Mouse (Mus musculus): ENCODE results near the gene Stim1.

Gene Stim1

DNA sequence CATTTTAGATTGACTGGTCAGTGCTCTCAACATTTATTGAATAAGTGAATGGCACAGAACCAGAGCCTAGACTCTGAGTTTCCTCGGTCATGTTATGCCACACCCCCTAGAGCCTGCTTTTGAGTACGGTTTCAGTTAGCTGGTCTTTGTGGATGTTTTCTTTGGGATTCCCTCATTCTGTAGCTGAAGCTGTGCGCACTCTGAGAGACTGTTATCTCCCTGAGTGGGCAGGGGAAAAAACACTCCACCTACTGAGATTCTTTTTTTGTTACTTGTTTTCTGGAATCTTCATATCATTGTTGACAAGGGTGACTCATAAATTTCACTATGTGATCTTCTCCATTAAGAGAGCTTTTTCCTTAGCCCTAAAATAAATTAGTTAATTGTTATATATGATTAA, 63.9 kb downstream of the Stim1 start:
- in situ Hi-C loops (cut with MboI; ENCODE audit: low pct_unique_long_range_greater_than_20kb in 1 of 2, low sequenced_read_pairs in 2 of 2, unreplicated experiment in 1 of 2) = no loop called here

DNA sequence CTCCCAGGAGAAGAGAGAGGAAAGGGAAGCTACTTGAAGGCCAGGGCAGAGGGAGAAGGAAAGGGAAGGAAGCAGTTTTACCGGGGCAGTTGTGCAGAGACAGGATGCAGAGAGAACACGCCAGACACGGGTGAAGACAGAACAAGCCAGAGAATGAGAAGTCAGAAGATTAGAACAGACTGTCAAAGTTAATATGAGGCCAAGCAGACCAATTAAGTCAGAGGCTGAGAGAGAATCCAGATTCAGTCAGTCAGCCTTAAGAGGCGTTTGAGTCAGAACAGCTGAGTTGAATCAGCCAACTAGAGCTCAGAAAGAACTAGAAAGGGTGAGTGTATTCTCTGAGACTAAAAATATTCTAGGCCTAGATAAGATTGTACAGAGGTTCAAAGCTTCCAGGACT, 66.1 kb downstream of the Stim1 start:
- in situ Hi-C loops (cut with MboI; ENCODE audit: low pct_unique_long_range_greater_than_20kb in 1 of 2, low sequenced_read_pairs in 2 of 2, unreplicated experiment in 1 of 2) = no loop called here

DNA sequence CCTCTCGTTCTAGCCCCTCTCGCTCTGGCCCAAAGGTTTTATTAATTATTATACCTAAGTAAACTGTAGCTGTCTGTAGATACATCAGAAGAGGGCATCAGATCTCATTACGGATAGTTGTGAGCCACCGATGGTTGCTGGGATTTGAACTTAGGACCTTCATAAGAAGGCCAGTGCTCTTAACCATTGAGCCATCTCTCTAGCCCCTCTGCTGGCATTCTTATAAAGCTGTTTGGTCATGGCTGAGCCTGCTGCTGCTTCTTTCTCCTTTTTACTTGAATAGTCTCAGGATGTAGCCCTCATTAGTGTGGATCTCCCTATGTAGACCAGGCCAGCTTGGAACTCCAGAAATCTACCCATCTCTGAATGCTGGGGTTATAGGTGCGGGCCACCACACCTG, 69.7 kb downstream of the Stim1 start:
- in situ Hi-C loops (cut with MboI; ENCODE audit: low pct_unique_long_range_greater_than_20kb in 1 of 2, low sequenced_read_pairs in 2 of 2, unreplicated experiment in 1 of 2) = no loop called here

DNA sequence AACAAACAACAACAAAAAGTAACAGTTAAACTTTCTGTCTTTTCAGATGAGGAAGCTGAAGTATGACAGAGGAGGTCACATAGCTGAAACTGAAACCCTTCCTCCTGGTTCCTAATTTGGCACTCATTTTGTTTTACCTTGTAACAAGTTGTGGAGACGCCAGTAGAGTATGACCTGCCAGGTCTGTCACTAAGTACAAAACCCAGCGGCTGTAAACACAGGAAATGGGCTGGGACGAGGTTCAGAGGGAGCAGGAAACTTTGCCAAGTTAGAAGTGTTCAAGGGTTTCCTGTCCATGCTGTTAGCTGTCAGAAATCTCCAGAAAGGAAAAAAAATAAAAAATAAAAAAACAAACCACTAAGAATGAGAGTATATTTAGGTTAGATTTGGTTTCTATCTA, 70.3 kb downstream of the Stim1 start:
- in situ Hi-C loops (cut with MboI; ENCODE audit: low pct_unique_long_range_greater_than_20kb in 1 of 2, low sequenced_read_pairs in 2 of 2, unreplicated experiment in 1 of 2) = no loop called here

DNA sequence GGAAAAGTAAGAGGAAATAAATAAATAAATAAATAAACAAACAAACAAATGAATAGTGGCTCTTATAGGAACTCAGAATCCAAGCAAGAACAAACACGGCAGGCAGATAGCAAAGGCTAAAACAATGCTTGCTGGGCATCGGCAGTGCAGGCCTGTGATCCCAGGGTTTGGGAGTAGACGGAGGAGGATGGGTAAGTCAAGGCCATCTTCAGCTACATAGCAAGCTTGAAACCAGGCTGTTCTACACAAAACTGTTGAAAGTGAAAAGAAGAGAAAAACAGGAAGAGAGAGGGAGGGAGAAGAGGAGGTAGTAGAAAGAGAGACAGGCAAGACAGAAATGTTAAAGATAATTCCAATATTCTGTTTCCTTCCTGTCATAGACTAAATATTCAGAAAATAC, 71.3 kb downstream of the Stim1 start:
- in situ Hi-C loops (cut with MboI; ENCODE audit: low pct_unique_long_range_greater_than_20kb in 1 of 2, low sequenced_read_pairs in 2 of 2, unreplicated experiment in 1 of 2) = no loop called here

DNA sequence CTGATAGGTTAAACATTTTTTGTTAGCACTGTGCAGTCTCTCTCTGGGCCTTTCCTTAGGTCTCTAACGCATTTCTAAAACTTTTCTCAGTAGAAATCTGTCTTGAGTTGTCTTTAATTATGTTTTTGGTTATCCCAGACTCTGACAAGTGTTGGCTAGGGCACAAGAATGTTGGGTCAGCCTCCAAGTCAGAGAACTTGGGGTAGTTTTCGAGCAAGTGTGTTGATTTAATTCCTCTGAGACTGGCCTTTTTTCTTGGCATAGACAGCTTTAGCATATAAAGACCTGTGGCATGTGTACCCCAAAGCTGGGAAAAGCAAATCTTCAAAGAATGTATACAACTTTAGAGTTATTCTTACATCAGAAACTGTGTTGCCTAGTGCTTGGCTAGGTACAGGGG, 78.3 kb downstream of the Stim1 start:
- in situ Hi-C loops (cut with MboI; ENCODE audit: low pct_unique_long_range_greater_than_20kb in 1 of 2, low sequenced_read_pairs in 2 of 2, unreplicated experiment in 1 of 2) = no loop called here

DNA sequence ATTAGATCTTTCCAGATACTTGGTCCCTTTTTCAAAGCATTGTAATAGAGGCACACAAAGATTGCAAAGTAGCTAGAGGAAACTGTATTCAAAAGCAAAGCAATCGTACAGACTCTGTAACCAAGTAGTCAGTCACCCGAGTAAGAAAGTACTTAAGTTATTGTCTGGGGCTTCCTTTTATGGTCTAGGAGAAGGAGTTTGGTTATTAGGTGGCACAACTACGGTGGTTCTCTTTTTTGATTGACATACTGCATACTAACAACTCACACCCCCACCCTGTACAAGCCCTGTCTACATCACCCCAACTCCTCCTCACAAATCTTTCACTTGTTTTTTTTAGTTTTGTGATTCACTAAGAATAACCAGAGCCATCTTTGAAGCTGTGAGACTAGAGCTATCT, 79.7 kb downstream of the Stim1 start:
- in situ Hi-C loops (cut with MboI; ENCODE audit: low pct_unique_long_range_greater_than_20kb in 1 of 2, low sequenced_read_pairs in 2 of 2, unreplicated experiment in 1 of 2) = no loop called here

DNA sequence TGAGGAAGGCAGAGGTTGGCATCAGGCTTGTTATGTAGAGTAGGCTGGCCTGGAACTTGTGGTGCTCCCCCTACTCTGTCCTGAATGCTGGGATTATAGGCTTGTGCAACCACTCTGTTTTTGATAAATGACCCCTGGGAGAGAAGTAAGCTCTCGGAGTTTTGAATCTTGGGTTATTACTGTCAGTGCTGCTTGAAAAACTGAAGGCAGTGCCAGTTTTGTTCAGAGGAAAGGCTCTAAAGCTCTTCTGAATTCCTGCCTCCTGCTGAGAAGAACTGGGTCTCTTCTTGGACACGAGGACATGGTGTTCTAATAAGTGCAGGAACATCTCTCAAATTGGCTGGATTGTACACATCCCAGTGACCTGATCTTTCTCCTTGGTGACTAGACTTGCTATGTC, 81.1 kb downstream of the Stim1 start:
- in situ Hi-C loops (cut with MboI; ENCODE audit: low pct_unique_long_range_greater_than_20kb in 1 of 2, low sequenced_read_pairs in 2 of 2, unreplicated experiment in 1 of 2) = no loop called here

DNA sequence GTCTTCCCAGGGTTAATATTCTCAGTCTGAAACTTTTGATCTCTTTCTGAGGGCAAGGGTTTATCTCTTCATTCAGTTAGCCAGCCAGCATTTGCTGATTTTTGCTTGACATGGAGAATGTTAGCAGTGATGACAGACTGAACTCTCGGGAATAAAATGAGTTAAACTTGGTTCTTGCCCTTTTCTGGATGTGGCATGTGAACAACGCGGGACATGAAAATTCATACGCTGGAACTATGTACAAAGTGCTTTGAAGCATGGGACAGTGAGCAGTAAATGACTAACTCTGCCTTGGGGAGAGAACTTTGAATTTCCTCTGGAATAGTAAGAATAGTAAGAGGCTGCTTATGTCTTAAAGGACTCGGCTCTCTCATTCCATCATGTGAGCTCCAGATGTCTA, 81.6 kb downstream of the Stim1 start:
- in situ Hi-C loops (cut with MboI; ENCODE audit: low pct_unique_long_range_greater_than_20kb in 1 of 2, low sequenced_read_pairs in 2 of 2, unreplicated experiment in 1 of 2) = no loop called here

DNA sequence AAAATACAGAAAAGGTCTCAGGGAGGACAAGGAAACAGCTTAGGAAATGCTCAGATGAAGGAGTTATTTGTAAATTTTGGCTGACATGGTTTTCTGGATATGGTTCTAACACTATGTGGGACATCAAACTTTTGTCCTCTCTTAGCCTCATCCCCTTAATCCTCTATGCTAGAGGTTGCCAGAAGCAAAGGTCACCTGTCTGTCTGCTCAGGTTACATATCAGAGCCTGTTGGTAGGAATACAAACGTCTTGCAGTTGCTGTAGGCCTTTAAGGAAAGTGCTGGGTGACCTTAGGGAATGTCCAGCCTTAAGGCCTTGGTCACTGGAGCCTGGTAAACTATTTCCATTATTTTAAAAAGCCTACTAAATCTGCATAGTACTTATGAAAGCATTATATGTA, 85.8 kb downstream of the Stim1 start:
- in situ Hi-C loops (cut with MboI; ENCODE audit: low pct_unique_long_range_greater_than_20kb in 1 of 2, low sequenced_read_pairs in 2 of 2, unreplicated experiment in 1 of 2) = no loop called here

DNA sequence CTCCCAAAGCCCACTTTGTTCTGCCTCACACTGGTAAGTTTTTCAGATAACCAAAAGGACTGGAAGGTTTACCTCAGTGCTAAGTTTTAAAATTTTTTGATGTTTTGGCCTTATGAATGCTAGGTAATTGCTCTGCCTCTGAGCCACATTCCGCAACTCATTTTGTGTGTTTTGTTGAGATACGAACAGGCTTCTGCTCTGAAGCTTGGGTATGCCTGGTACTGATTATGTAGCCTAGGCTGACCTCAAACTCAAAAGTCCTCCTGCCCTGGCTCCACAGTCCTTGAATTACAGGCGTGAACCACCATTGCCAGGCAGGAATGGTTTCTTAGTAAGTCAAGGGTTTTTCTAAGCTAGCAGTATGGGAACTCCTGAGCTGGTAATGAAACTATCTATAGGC, 90.5 kb downstream of the Stim1 start:
- in situ Hi-C loops (cut with MboI; ENCODE audit: low pct_unique_long_range_greater_than_20kb in 1 of 2, low sequenced_read_pairs in 2 of 2, unreplicated experiment in 1 of 2) = no loop called here

DNA sequence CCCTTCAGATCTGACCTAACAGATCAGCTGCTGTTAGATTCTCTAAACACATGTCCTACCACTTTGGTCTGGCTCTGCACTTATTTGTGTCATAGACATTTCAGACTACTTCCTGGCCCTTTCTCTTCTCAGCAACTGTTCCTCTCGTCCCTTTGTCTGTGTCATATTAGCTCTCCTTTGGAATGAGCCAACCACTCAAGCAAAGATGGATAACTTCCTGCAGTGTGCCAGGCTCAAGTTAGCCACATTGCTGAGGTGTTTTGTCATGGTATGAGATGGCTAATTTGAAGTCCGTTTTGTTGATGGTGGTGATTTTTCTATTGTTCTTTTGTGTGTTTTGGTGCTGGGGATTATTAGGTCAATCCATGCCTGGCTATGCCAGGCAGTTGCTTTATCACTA, 93.7 kb downstream of the Stim1 start:
- in situ Hi-C loops (cut with MboI; ENCODE audit: low pct_unique_long_range_greater_than_20kb in 1 of 2, low sequenced_read_pairs in 2 of 2, unreplicated experiment in 1 of 2) = no loop called here

DNA sequence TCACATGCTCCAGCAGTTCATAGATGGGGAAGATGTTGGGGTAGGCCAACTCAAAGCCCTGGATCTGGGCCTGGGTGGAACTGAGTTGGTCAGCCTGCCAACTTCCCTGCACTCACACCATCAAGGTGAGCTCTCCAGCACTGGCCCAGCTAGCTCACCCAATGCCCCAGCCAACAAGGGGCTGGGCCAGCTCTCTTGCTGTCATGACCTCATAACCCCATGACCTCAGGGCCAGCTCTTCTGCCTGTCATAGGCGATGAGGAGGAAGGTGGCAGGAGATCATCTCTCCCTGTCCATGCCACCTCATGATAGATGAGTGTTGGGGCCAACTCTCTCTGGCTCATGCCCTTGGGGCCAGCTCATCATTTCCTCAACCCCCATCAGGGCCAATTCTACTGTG, 96.2 kb downstream of the Stim1 start:
- in situ Hi-C loops (cut with MboI; ENCODE audit: low pct_unique_long_range_greater_than_20kb in 1 of 2, low sequenced_read_pairs in 2 of 2, unreplicated experiment in 1 of 2) = no loop called here

DNA sequence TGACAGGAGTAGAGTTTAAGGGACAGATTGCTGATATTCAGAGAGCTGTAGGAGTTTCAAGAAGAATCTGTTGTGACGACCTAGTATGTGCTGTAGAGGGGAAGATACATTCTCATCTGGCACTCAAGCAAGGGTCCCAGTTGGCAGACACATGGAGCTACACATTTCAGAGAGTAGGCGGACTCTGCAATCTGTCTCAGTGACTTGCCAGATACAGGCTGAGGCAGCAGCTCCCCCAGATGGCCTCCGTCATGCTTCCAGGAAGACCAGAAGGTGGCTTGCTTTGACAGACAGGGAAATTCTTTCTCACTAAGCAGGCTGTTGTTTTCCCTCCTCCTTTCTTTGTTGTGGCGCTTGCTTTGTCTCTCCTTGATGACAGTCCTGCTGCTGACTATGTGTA, 102.1 kb downstream of the Stim1 start:
- in situ Hi-C loops (cut with MboI; ENCODE audit: low pct_unique_long_range_greater_than_20kb in 1 of 2, low sequenced_read_pairs in 2 of 2, unreplicated experiment in 1 of 2) = no loop called here

DNA sequence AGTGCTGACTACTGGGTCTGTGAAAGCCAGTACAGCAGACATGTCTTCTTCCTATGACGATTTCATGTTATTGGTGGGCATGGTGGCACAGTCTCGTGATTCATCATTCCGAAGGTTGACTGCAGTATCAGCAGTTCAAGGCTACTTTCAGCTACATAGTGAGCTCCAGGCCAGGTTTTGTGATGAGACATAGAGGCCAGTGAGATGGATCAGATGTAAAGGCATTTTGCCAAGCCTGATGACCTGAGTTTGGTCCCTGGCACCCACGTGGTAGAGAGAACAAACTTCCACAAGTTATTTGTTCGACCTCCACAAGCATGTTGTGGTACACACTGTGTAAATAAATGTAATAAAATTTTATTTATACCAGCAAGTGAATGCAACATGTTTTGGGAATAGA, 102.9 kb downstream of the Stim1 start:
- in situ Hi-C loops (cut with MboI; ENCODE audit: low pct_unique_long_range_greater_than_20kb in 1 of 2, low sequenced_read_pairs in 2 of 2, unreplicated experiment in 1 of 2) = no loop called here

DNA sequence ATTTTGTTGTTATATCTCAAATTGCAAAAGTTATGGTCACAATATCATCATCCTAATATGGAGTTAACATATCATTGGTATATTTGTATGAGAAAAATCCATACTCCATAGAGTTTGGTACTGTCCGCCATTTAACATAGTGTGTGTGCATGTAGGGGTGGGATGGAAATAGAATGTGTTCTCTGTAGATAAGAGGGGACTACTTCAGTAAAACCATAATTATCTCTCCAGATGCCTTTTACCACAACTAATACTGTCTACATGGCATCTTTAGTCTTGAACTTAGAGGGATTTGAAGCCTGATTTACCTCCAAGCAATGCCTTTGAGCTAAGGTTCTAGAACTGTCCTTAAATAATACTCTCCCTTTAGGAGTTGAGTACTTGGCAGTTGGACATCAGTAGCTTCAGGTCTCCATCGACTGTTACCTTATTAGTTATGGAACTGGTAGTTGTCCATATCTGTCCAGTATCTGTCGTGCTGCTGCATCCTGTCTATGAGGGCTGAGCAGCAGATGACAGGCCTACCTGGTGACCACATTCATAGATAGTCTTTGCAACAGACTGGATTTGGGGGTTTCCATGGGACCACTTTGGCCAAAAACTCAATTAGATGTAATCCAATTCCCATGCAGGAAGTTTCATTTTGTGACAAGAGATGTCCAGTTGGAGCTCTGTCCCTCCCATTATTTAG, 105.9 kb downstream of the Stim1 start:
- in situ Hi-C loops (cut with MboI; ENCODE audit: low pct_unique_long_range_greater_than_20kb in 1 of 2, low sequenced_read_pairs in 2 of 2, unreplicated experiment in 1 of 2) = no loop called here

DNA sequence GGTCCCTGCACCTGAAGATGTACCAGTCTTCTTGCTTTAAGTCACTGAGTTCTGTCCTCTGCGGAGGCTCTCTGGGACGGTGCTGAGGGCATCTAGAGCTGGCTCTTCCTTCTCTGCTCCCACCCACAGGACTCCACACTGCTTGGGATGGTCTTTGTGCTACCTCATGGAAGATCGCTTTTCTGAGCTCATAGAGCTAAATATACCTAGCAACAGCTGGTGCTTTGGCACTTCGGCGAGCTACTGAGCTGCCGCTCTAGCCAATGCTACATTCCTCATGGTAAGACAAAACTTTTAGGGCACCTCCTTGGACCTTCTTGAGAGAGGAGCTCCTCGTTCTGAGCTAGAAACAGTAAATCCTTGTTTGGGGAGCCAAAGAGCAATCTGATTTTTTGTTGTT, 115.6 kb downstream of the Stim1 start:
- in situ Hi-C loops (cut with MboI; ENCODE audit: low pct_unique_long_range_greater_than_20kb in 1 of 2, low sequenced_read_pairs in 2 of 2, unreplicated experiment in 1 of 2) = no loop called here

DNA sequence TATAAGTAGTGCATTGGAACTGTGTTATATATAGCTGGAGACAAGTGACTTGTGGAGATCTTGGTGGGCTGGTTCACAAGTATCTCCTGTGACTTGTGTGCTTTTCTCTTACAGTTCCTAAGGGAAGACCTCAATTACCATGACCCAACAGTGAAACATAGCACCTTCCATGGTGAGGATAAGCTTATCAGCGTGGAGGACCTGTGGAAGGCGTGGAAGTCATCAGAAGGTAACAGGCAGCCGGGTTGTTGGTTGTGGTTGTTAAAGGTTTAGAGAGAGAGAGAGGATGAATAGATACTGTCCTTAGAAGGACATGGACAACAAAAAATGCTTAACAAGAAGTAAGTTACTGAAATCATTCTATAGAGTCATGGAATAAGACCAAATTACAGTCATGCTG, 118.4 kb downstream of the Stim1 start:
- in situ Hi-C loops (cut with MboI; ENCODE audit: low pct_unique_long_range_greater_than_20kb in 1 of 2, low sequenced_read_pairs in 2 of 2, unreplicated experiment in 1 of 2) = no loop called here

DNA sequence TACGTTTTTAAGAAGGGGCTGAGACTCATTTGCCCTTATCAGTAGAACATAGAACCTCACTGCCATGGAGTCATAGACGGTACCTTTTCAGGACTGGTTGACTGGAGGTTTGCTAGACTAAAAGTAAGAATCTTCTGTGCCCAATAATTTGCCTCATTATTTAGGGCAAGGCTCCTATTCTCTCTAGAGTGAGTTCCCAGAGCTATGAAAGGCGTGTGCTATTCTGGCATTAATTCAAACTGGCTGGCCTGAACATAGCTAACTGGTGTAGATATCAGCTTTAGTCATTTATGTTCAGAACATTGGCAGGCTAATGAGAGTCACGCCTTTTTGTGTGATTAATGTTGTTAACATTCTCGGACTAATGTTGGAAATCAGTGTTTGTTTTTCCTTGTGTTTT, 121.5 kb downstream of the Stim1 start:
- in situ Hi-C loops (cut with MboI; ENCODE audit: low pct_unique_long_range_greater_than_20kb in 1 of 2, low sequenced_read_pairs in 2 of 2, unreplicated experiment in 1 of 2) = no loop called here

DNA sequence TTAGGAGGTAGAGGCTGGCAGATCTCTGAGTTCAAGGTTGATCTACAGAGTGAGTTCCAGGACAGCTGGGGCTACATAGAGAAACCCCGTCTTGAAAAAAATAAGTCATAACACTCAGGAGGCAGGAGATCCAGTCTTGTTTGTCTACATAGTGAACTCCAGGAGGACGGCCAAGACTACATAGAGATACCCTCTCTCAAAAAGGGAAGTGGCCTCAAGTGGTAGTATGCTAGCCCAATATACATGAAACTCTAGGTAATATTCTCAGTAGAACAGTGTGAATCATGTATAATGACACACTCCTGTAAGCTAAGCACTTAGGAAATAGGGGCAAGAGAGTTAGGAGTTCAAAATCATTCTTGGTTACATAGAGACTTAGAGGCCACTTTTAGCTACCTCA, 126.3 kb downstream of the Stim1 start:
- in situ Hi-C loops (cut with MboI; ENCODE audit: low pct_unique_long_range_greater_than_20kb in 1 of 2, low sequenced_read_pairs in 2 of 2, unreplicated experiment in 1 of 2) = no loop called here

DNA sequence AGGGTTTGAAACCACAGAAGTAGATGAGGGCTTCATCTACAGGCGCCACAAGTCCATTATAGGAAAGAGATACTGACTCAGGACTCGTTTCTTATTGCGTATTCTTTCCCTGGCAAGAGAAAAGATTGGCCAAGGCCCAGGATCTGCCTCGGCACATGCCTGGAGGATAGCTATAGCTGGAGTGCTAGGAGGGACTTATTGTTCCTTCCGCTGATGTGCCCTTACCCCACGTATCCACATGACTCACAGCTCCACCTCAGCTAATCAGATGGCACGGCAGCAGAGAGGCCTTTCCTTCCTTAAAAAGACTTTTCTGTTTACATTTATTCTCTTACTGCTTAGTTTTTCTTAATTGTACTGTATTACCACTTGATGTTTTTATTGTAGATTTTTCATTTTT, 128.3 kb downstream of the Stim1 start:
- in situ Hi-C loops (cut with MboI; ENCODE audit: low pct_unique_long_range_greater_than_20kb in 1 of 2, low sequenced_read_pairs in 2 of 2, unreplicated experiment in 1 of 2) = no loop called here

Measured in mouse embryonic stem cell (cell line).